Mouse (Mus musculus): ENCODE data around the gene Teddm1a.

DNA sequence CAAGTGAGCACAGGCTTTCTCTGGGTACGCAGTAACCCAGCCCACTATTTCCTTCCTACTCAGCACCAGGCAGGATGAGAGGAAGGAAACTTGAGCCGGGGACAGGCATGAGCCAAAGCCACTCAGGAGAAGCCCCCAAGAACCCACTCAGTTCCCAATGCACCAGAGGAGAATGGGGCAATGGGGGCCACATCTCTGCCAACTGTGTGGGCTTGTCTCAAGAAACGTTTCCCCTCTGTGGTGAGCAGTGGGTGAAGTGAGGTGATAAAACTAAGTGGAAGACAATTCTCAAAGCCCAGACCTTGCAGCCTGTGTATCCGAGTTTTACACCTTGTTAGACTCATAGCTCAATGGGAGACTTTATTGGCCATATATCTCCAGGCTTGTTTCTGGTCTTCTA lies at the start of gene Teddm1a:
- TF ChIP-seq GATA1 (IDR thresholded peaks at IDR 0.05; ENCODE audit: low read length) (no peak), TAL1 (IDR thresholded peaks at IDR 0.05; ENCODE audit: low read length) (no peak)

Measured in erythroblast, embryonic 14.5 days (primary cell).